Mouse (Mus musculus): ENCODE measurements around the gene Gm11034.

DNA sequence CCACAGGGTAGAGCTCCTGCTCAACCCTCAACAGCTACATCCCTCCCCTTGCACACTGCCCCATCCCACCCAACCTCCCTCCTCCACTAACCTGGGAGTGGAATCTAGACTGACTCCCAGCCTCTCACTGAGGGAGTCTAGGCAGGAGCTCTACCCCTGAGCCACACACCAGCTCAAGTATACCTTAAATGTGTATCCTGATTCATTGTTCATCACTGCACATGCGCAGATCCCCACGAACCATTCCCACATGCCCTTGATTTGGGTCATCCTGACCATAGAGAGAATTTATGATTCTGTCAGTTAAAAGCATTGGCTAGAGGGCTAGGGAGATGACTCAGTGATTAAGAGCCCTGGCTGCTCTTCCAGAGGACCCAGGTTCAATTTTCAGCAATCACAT is 49.3 kb upstream of the Gm11034 start:
- TF ChIP-seq CTCF (IDR thresholded peaks at IDR 0.05; ENCODE audit: extremely low read depth, insufficient read depth, insufficient read length, insufficient replicate concordance) (no peak), POLR2A (IDR thresholded peaks at IDR 0.05; ENCODE audit: low read depth, low read length) (no peak)

All from spleen, adult 2 months (tissue).